Mouse (Mus musculus) heart, embryonic 13.5 days (tissue): ENCODE data around the gene Sar1a. TPM values are rescaled to one million over a fixed set of nuclear protein-coding genes. Genes with fewer than 3 reads are reported as not detected.

Source experiments
- ATAC-seq: fragments of 200-750 bp; cut with Nextera tagmentation; 2 replicates; pipeline ENCODE4 v1.8.0; 2017; ENCODE audit warnings: moderate TSS enrichment; ENCODE audit not compliant: insufficient number of reproducible peaks, low FRiP score, low TSS enrichment; ENCODE audit errors: extremely low read depth
- H3K27ac ChIP-seq: fragments of 300-500 bp; sonication (generic); replicated peaks from 2 replicates; pipeline ENCODE4 v1.5.1; 2015; ENCODE audit warnings: moderate library complexity, mild to moderate bottlenecking, inconsistent platforms
- H3K27me3 ChIP-seq: fragments of 300-500 bp; sonication (generic); replicated peaks from 2 replicates; pipeline ENCODE4 v1.6.1; 2015; ENCODE audit warnings: mild to moderate bottlenecking, inconsistent platforms
- H3K36me3 ChIP-seq: fragments of 300-500 bp; sonication (generic); 2 replicates; pipeline ENCODE4 v1.6.1; 2015; ENCODE audit warnings: mild to moderate bottlenecking, inconsistent platforms
- H3K4me1 ChIP-seq: fragments of 300-500 bp; sonication (generic); 2 replicates; pipeline ENCODE4 v1.6.1; 2015; ENCODE audit warnings: inconsistent platforms
- H3K4me2 ChIP-seq: fragments of 300-500 bp; sonication (generic); 2 replicates; pipeline ENCODE4 v1.6.1; 2015; ENCODE audit warnings: inconsistent platforms, mild to moderate bottlenecking, moderate library complexity
- H3K4me3 ChIP-seq: fragments of 300-500 bp; sonication (generic); 2 replicates; pipeline ENCODE4 v1.5.1; 2015; ENCODE audit warnings: moderate library complexity, mild to moderate bottlenecking, inconsistent platforms
- H3K9ac ChIP-seq: fragments of 300-500 bp; sonication (generic); 2 replicates; pipeline ENCODE4 v1.6.1; 2015; ENCODE audit warnings: inconsistent platforms, mild to moderate bottlenecking, moderate library complexity
- H3K9me3 ChIP-seq: fragments of 300-500 bp; sonication (generic); 2 replicates; pipeline ENCODE4 v1.6.1; 2016; ENCODE audit warnings: inconsistent platforms
- WGBS: fragments of 180-500 bp; shearing (Covaris S2); methylation state at CpG from one replicate; pipeline ENCODE4 v1.1.7; 2015; ENCODE audit warnings: mixed read lengths; 5-methylcytosine and 5-hydroxymethylcytosine counted together
- polyA plus RNA-seq: library from polyadenylated mRNA; unstranded; fragments of >200 nt; fragmentation: Nextera tagmentation; extraction: Ambion mirVana; gene quantifications from 2 replicates; pipeline ENCODE4 v1.2.1, GENCODE M21; 2015

Sar1a gene
- 156 and 159 TPM in 2 replicates for polyA plus RNA-seq

DNA sequence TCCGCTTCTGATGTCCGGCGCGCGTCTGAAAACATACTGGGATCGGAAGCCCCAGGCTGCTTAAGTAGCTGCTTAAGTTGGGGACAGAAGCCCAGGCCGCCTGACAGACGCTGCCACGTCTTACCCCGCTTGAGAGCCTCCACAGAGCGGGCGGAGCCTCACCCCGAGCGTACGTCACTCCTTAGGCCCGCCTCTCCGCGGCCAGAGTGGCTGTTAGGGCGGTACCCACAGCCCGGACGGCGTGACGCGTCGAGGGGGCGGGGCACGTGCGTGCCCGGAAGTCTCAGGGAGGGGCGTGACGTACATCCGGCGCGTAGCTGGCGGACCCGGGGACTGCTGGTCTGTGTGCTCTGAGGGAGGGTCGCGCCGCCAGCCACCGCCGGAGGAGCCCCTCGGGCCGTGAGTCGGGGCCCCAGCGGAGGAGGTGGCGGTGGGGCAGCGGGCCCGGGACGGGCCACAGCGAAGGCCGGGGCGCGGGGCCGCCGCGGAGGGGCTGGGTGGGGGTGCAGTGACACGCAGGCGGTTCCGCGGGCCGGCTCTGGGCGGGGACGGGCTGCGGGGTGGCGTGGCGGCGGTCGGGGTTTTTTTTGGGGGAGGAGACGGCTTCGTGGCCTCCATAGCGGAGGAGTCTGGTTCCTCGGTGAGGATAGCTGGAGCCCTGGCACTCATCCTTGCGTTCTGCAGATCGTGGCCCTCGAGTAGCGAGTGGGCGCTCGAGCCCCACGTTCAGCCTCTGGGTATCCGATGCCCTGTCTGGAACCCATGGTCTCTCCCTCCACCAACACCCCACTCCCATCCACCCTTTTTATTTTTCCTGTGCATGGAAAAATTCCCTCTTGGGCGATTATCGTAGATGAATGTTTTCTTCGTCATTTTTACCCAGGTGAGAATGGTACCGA is at the start of gene Sar1a:
TSS of gene Sar1a (plus strand) at position 285 of the 899 bp plus-strand sequence.
- Histone ChIP-seq H3K4me2 (peak within 1 kb of the TSS; percentile 93), H3K4me1 (peaks cover 29% of the 10 kb centered on the region)

DNA sequence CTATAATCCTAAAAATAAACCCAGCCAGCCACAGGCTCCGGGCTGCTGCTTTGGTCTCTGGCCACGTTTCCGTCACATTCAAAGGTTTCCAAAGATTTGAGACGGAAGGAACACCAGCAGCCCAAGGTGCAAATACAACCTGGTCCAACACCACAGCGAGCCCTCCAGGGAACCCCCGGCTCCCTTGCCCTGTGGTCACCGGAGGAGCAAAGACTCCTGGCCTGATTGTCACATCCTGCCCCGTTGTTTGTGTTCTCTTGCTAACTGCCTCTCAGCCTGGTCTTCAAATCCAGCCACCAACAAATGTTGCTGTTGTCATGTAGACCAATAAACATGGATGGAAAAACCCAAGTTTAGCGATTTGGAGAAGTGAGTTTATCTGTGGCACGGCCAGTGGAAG is 47.7 kb upstream of the Sar1a start:
- no peak overlapping the region for H3K4me3 ChIP-seq
- H3K9ac ChIP-seq: no peak overlapping the region
- no peak overlapping the region for H3K27ac ChIP-seq
- no peaks in the 10 kb centered on the region for H3K27me3 ChIP-seq
- peaks cover 13% of the 10 kb centered on the region for H3K4me1 ChIP-seq
- WGBS: 48% methylated on average over 10 of the region's 10 CpGs
- H3K36me3 ChIP-seq: no peaks in the 10 kb centered on the region
- ATAC-seq: no peak
- no peaks in the 10 kb centered on the region for H3K9me3 ChIP-seq
- H3K4me2 ChIP-seq: no peak overlapping the region

More for the DNA sequence above, at the start of gene Sar1a:
- Histone ChIP-seq H3K4me3 (peak within 1 kb of the TSS; percentile 84), H3K9ac (peak within 1 kb of the TSS; percentile 94), H3K27me3 (no peaks in the 10 kb centered on the region), H3K36me3 (peaks cover 20% of the 10 kb centered on the region), H3K9me3 (no peaks in the 10 kb centered on the region), H3K27ac (peak within 1 kb of the TSS; percentile 89)
- peak; percentile 100 for ATAC-seq
- under 1% methylated on average over 64 of the region's 84 CpGs for WGBS

DNA sequence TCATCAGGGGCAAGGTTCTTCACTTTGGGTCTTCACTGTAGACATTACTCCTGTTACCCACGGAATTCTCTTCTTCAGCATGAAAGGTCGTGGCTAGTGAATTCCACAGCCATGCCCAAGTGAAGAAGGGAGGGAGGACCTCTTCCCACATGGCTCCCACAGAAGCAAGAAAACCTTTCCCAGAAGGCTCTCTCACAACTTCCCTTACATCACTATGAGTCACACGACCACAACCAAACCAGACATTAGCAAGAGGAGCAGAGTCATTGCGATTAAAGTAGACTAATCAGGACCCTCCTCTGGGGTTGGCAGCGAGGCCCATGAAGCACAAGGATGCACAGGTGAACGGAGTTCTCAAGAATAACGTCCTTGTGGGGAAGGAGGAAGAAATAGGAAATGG is 43.0 kb upstream of the Sar1a start:
- Histone ChIP-seq H3K4me1 (peaks cover 2% of the 10 kb centered on the region; the same call in 1 of the 2 replicates), H3K4me3 (no peak overlapping the region), H3K9me3 (no peaks in the 10 kb centered on the region), H3K4me2 (no peak overlapping the region), H3K36me3 (no peaks in the 10 kb centered on the region), H3K27ac (no peak overlapping the region), H3K27me3 (no peaks in the 10 kb centered on the region), H3K9ac (no peak overlapping the region)
- ATAC-seq: no peak
- 61% methylated on average over 7 of the region's 7 CpGs for WGBS

DNA sequence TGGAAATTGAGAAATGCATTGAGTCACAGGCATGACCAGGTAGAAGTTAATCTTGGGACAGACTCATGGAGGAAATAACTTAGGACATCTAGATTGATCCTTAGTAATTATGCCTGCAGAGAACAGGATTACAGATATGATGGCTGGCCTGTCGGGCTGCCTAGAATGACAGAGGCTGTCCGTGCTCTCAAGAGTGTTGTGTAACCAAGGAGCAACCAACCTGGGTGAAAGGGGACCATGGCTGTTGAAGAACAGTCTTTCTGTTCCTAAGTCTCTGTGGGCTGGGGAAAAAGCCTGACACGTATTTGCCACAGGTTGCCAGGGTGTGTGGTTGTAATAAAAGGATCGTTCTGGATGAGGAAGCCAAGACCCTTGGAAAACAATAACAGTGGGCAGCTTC is 39.7 kb upstream of the Sar1a start:
- Histone ChIP-seq H3K4me1 (no peaks in the 10 kb centered on the region), H3K4me3 (no peak overlapping the region), H3K27ac (no peak overlapping the region), H3K27me3 (no peaks in the 10 kb centered on the region), H3K36me3 (no peaks in the 10 kb centered on the region), H3K9me3 (no peaks in the 10 kb centered on the region), H3K9ac (no peak overlapping the region), H3K4me2 (no peak overlapping the region)
- WGBS: 69% methylated on average over 4 of the region's 4 CpGs
- no peak for ATAC-seq

DNA sequence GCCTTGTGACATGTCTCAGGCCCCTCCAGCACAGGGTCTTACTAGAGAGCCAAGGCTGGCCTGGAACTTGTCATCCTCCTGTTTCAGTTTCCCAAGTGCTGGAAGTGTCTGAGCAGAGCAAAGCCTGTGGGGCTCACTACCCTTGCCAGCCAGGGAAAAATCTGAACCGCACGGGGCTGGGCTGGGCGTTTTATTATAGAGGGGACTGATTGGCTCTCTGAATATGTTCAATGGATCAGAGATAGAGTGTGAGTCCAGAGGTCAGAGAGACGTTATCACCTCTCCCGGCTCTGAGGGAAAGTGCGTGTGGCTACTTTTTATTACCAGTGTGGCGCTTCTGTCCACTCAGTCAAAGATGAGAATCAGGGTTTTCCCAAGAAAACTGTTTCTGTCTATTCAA is 33.5 kb upstream of the Sar1a start:
- Histone ChIP-seq H3K4me2 (no peak overlapping the region), H3K36me3 (peaks cover 1% of the 10 kb centered on the region; the same call in 1 of the 2 replicates), H3K9ac (no peak overlapping the region), H3K4me1 (peaks cover 13% of the 10 kb centered on the region), H3K27ac (no peak overlapping the region), H3K4me3 (no peak overlapping the region), H3K27me3 (no peaks in the 10 kb centered on the region), H3K9me3 (no peaks in the 10 kb centered on the region)
- 53% methylated on average over 7 of the region's 7 CpGs for WGBS
- ATAC-seq: no peak

DNA sequence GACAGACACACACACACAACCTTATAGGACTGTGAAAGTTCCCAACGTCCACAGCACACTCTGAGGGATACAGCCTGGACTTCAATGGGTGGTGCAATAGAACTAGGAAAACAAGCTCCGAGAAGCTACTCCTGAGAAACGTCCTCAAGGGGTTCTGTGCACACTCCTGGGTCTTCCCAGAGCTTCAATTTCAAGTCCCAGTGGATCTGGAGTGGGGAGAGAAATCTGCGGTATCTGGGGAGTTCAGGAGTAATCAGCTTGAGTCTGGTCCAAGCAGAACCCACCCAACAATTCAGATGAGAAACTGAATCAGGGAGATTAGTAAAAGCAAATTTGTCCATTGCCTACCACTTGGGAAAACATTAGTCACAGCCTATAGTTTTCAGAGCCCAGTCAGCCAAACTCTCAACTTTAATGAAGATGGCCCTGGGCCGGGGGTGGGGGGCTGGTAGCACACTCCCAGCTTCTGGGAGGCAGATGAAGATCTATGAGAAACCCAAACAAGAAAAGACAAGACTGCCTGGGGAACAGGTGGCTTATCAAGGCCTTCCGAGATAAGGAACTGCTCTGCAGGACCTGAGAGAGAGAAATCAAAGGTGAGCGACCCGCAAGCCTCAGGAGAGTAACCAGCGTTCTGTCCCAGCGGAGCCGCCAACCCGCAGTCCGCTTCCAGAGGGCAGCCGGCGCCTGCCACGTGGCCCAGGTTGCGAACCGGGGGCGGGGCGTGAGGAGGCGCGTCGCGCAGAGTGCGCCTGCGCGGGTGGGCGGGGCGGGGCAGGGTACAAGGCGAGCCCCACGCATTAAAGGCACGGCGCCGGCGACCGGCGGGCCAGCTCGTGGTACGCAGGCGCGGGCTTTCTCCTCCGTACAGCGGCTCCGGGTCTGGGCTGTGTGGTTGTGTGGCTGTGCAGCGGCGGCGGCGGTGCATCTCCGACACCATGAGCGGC is 32.0 kb upstream of the Sar1a start, which contains the start of gene Ppa1:
TSS of gene Ppa1 (plus strand) at position 763 of the 947 bp plus-strand sequence.
- Histone ChIP-seq H3K4me1 (peaks cover 13% of the 10 kb centered on the region), H3K9ac (peak within 1 kb of the TSS; percentile 89), H3K36me3 (peaks cover 15% of the 10 kb centered on the region), H3K27me3 (no peaks in the 10 kb centered on the region), H3K9me3 (no peaks in the 10 kb centered on the region), H3K4me3 (peak within 1 kb of the TSS; percentile 78), H3K27ac (peak within 1 kb of the TSS; percentile 75), H3K4me2 (peak within 1 kb of the TSS; percentile 96)
- WGBS: 2% methylated on average over 47 of the region's 50 CpGs
- peak; percentile 98 for ATAC-seq

DNA sequence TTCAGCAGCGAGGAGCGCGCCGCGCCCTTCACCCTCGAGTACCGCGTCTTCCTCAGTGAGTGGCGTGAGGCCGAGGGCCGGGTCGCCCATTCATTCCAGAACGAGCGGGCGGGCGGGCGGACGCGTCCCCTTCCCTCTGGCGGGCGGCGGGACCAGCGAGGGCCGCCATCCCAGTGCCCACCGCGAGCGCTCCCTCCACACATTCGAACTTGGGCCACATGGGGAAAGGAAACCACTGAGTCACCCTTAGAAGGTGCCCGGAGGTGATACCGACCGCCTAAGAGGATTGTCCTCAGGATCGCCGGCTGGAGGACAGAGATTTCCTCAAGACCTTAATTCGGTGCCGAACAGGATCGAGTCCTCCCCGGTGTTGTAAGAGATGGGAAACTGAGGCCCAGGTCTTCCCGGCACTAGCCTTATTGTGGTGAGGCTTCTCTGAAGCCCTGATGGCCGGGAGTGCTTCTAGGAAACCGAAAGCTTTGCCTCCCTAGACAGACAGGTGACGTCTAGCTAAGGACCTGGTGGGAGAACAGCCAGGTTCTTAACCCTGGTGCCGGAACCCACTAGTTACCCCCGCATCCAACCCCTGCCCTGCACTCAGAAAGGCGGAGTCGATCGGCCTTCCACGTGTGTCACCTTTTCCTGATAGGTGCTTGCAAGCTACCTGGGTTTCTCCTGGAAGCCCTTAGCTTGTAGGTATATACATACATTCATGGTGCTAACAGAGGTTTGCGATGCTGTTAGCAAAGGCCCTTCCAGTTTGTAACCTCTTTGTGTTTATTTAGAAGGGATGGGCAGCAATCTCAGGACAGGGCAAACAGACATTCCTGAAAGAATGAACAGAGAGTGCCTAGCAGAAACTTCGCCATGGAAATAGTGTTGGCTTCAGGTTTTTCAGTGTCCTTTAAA is 31.1 kb upstream of the Sar1a start:
- no peaks in the 10 kb centered on the region for H3K27me3 ChIP-seq
- H3K9me3 ChIP-seq: no peaks in the 10 kb centered on the region
- H3K36me3 ChIP-seq: peaks cover 24% of the 10 kb centered on the region
- peak overlapping the region; percentile 78 for H3K4me3 ChIP-seq
- H3K4me2 ChIP-seq: peak overlapping the region; percentile 96
- ATAC-seq: peak; percentile 54; the same call in 1 of the 2 replicates
- 1% methylated on average over 49 of the region's 49 CpGs for WGBS
- H3K4me1 ChIP-seq: peaks cover 13% of the 10 kb centered on the region
- peak overlapping the region; percentile 89 for H3K9ac ChIP-seq
- peak overlapping the region; percentile 75 for H3K27ac ChIP-seq

DNA sequence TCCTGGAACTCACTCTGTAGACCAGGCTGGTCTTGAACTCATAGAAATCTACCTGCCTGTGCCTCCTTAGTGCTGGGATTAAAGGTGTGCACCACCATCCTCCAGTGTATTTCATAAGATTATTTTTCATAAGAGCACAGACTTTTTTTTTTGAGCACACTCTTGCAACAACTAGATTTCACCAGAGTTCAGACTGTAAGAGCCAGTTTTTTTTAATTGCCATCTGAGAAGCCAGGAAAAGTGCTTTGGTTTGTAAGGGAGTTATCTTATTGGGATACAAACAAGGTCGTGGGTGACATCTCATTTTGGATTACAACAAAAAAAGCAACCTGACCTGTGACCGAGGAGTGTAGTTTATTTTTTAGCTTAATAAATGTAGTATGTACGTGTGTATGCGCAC is 26.0 kb upstream of the Sar1a start:
- no peak overlapping the region for H3K4me2 ChIP-seq
- no peak overlapping the region for H3K9ac ChIP-seq
- ATAC-seq: no peak
- no peaks in the 10 kb centered on the region for H3K9me3 ChIP-seq
- peaks cover 5% of the 10 kb centered on the region for H3K4me1 ChIP-seq
- H3K4me3 ChIP-seq: no peak overlapping the region
- H3K36me3 ChIP-seq: peaks cover 39% of the 10 kb centered on the region
- 90% methylated on average over 4 of the region's 4 CpGs for WGBS
- no peaks in the 10 kb centered on the region for H3K27me3 ChIP-seq
- no peak overlapping the region for H3K27ac ChIP-seq

DNA sequence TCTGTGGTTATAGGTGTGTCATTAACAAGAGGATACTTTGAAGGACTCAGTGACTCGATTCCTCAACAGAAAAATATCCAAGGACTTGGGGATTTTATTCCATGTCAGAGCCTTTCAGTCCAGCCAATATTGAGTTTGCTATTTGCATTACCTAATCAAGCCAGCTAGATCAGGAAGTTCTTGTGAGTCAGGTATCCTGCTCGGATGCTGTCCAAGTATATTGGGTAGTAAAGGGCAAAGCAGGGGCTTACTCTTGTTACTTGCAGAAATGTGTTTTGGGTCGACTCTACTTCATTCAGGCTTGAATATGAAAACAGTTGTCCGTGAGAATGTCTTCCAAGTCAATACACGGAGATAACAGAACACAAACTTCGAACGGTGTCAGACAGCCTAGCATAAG is 25.4 kb upstream of the Sar1a start:
- ATAC-seq: no peak
- no peak overlapping the region for H3K9ac ChIP-seq
- H3K4me2 ChIP-seq: no peak overlapping the region
- H3K4me3 ChIP-seq: no peak overlapping the region
- H3K27me3 ChIP-seq: no peaks in the 10 kb centered on the region
- H3K27ac ChIP-seq: no peak overlapping the region
- H3K36me3 ChIP-seq: peaks cover 45% of the 10 kb centered on the region
- H3K9me3 ChIP-seq: no peaks in the 10 kb centered on the region
- no peaks in the 10 kb centered on the region for H3K4me1 ChIP-seq
- 83% methylated on average over 7 of the region's 7 CpGs for WGBS

DNA sequence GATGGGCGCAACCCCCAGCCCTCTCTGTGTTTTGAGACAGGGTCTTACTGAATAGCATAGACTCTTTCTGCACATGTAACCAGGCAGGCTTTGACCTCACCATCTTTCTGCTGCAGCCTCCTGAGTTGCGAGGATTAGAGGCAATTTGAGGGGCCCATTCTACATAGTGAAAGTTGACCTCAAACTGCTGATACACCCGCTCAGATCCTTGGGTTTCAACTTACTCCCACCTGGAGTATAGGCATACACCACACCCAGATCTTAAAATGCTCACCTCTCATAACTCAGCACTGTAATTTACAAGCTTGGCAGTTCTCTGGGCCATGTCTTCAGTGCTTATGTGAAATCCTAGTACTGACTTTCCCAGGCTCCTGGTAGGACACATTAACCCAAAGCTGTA is 24.9 kb upstream of the Sar1a start:
- no peak overlapping the region for H3K27ac ChIP-seq
- WGBS: 88% methylated on average over 3 of the region's 3 CpGs
- no peak for ATAC-seq
- H3K27me3 ChIP-seq: no peaks in the 10 kb centered on the region
- H3K9ac ChIP-seq: no peak overlapping the region
- H3K4me1 ChIP-seq: no peaks in the 10 kb centered on the region
- H3K9me3 ChIP-seq: no peaks in the 10 kb centered on the region
- peaks cover 50% of the 10 kb centered on the region for H3K36me3 ChIP-seq
- no peak overlapping the region for H3K4me3 ChIP-seq
- no peak overlapping the region for H3K4me2 ChIP-seq
